Mouse (Mus musculus) spleen, adult 2 months (tissue): ENCODE measurements around the gene Fez1.

Source experiments
- CTCF ChIP-seq: fragments of 200-500 bp; IDR thresholded peaks from 2 replicates; pipeline ENCODE4 v1.5.1; 2011; ENCODE audit warnings: mild to moderate bottlenecking, inconsistent platforms; ENCODE audit not compliant: insufficient read depth, insufficient read length, insufficient replicate concordance; ENCODE audit errors: extremely low read depth
- POLR2A ChIP-seq: fragments of 200-500 bp; IDR thresholded peaks from 2 replicates; pipeline ENCODE4 v1.6.1; 2011; ENCODE audit warnings: low read depth, low read length, inconsistent platforms

DNA sequence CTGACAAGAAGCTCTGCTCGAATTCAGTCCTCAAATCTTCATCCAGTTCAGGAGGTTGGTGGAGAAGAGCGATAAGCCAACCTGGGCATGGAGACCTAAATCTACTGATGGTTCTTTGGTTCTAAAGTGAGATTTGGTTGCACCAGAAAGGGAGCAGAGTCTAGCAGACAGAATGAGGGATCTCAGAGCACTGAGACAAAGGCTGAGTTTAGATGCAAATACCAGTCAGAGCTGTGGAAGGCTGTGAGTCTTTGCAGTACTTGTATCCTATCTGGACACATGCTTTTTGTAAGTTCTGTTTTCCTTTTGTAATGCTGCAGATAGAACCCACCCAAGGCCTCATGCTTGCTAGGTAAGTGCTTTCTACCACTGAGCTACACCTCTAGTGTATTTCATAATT, 360 bp downstream of the Fez1 start:
- TF ChIP-seq CTCF, result no peak
- no peak for TF ChIP-seq POLR2A
